Comparison of ENCODE assay signal across 15 mouse cellular contexts in the genomic region with DNA sequence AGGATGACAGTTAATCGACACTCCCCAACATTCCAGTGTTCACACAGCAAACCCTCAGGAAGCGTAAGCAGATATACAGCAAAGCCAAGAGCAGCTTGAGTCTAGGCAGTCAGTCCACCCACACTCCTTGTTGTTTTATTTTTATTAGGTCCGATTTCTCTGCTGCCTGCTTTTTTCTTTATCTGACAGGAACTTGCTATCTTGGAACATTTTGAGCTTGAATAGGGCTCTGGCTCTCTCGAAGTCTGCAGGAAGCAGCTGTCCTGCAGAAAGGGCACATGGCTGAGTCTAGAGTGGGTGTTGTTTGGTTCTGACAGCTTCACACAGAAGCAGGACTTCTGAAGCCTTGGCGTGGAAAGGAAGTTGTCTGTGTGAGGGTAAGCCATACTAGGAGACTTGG. TPM values are rescaled to one million over a fixed set of nuclear protein-coding genes. Genes with fewer than 3 reads are reported as not detected.
DNase-seq lines count a peak whose midpoint lies in the region; ATAC-seq and TF ChIP-seq lines count a peak whose summit lies in the region.
"Had no signal": no experiment of that assay in that cellular context is flagged by ENCODE, and none has a peak within 500 bp of the region (broad histone marks: within the 10 kb centered on the region; RNA-seq: fewer than 3 reads in every experiment).

No protein-coding gene starts in this region.

- H3K27ac ChIP-seq in liver, adult 2 months (replicated peaks; ENCODE audit: insufficient read depth, low read depth, low read length) = no peak overlapping the region
- peak overlapping the region; percentile 30 to 54; a peak in 3 of 4 replicates for H3K27ac ChIP-seq in heart, embryonic 14.5 days (replicated peaks in 1 of 2; ENCODE audit: control insufficient read depth in 1 of 2, insufficient read depth in 1 of 2, low read depth in 2 of 2, low read length in 2 of 2)
- H3K27ac ChIP-seq: hindbrain, embryonic 15.5 days; limb, embryonic 13.5 days had no signal

- no peaks in the 10 kb centered on the region for H3K27me3 ChIP-seq in liver, adult 2 months (ENCODE audit: control insufficient read depth, insufficient read depth, low read length)
- H3K27me3 ChIP-seq in heart, embryonic 14.5 days (ENCODE audit: control insufficient read depth, insufficient read depth, low read length) = no peaks in the 10 kb centered on the region
- H3K27me3 ChIP-seq: hindbrain, embryonic 15.5 days; limb, embryonic 13.5 days had no signal

- no peak for TF ChIP-seq POLR2A in liver, adult 2 months (IDR thresholded peaks at IDR 0.05; ENCODE audit: extremely low read depth, insufficient read depth, low read length)

- H3K4me3 ChIP-seq in liver, adult 2 months (ENCODE audit: insufficient read depth, low read depth, low read length) = no peak overlapping the region
- no peak overlapping the region for H3K4me3 ChIP-seq in heart, embryonic 14.5 days (ENCODE audit: control insufficient read depth in 1 of 2, insufficient read depth in 1 of 2, low read depth in 1 of 2, low read length in 2 of 2)
- H3K4me3 ChIP-seq: erythroblast, embryonic 14.5 days; hindbrain, embryonic 15.5 days; limb, embryonic 13.5 days had no signal

- no peak for TF ChIP-seq CTCF in liver, adult 2 months (IDR thresholded peaks at IDR 0.05; ENCODE audit: low read depth, low read length)

- no peaks in the 10 kb centered on the region for H3K4me1 ChIP-seq in liver, adult 2 months (ENCODE audit: control insufficient read depth, insufficient read depth, low read length)
- peaks cover 20 to 25% of the 10 kb centered on the region in 2 experiments for H3K4me1 ChIP-seq in heart, embryonic 14.5 days (ENCODE audit: control insufficient read depth in 2 of 2, insufficient read depth in 2 of 2, low read length in 2 of 2)

- H3K4me2 ChIP-seq in heart, embryonic 14.5 days (ENCODE audit: low read length) = 0 out of 2 replicates have a peak overlapping the region, but pooled peaks have one; percentile 10
- H3K4me2 ChIP-seq: hindbrain, embryonic 15.5 days; limb, embryonic 13.5 days had no signal

- 66% methylated on average over 5 of the region's 5 CpGs for WGBS in liver, adult 2 months
- 16% methylated on average over 5 of the region's 5 CpGs for WGBS in heart, embryonic 14.5 days

- no peaks in the 10 kb centered on the region for H3K36me3 ChIP-seq in liver, adult 2 months (ENCODE audit: control insufficient read depth, insufficient read depth, low read length)
- H3K36me3 ChIP-seq in heart, embryonic 14.5 days (ENCODE audit: control insufficient read depth, insufficient read depth, low read length) = no peaks in the 10 kb centered on the region
- H3K36me3 ChIP-seq: G1E; hindbrain, embryonic 15.5 days; limb, embryonic 13.5 days had no signal

- no peak overlapping the region for H3K9ac ChIP-seq in liver, adult 2 months (ENCODE audit: low read depth, low read length)
- no peak overlapping the region; the same call in 1 of the 2 replicates for H3K9ac ChIP-seq in heart, embryonic 14.5 days (ENCODE audit: low read length)
- H3K9ac ChIP-seq: hindbrain, embryonic 15.5 days; limb, embryonic 13.5 days had no signal

- ATAC-seq in frontal cortex, adult (ENCODE audit: low TSS enrichment) = peak; percentile 25; the same call in 1 of the 2 replicates
- ATAC-seq in heart, embryonic 14.5 days (ENCODE audit: insufficient number of reproducible peaks, insufficient read depth, low FRiP score, low read depth) = peak; percentile 69
- ATAC-seq: activated CD4-positive, CD25-positive, alpha-beta regulatory T cell, adult 4 months had no signal

- H3K79me2 ChIP-seq in liver, adult 2 months (ENCODE audit: control insufficient read depth, insufficient read depth, low read length) = no peaks in the 10 kb centered on the region

- no peak for DNase-seq in frontal cortex, adult 2 months (ENCODE audit: extremely low spot score in 1 of 2, low spot score in 1 of 2)
- peak; percentile 11 for DNase-seq in liver, adult 2 months (ENCODE audit: extremely low read depth, low read depth, low spot score)
- DNase-seq in liver = no peak
- DNase-seq in lung, postnatal 14 days = peak; percentile 27
- no peak for DNase-seq in B cell, adult 2 months
- DNase-seq in cerebellum, postnatal 25 days = no peak
- DNase-seq: midbrain, embryonic 14.5 days; right cerebral cortex, postnatal 4 days had no signal

- no peaks in the 10 kb centered on the region for H3K9me3 ChIP-seq in heart, embryonic 14.5 days (ENCODE audit: control insufficient read depth, low read length)
- H3K9me3 ChIP-seq: G1E; hindbrain, embryonic 15.5 days; limb, embryonic 13.5 days had no signal

RNA-seq across cellular contexts. Expression of gene Dupd1, which starts 11.1 kb away (rescaled TPM):
- 0.27 and 0.38 TPM in 2 replicates for polyA plus RNA-seq in frontal cortex, adult 2 months (2012; rRNA removed)
- not detected in 2 replicates for total RNA-seq in liver, adult 2 months (2014; rRNA removed)
- not detected in 2 replicates for polyA plus RNA-seq in liver, adult 2 months (2012; rRNA removed)
- 0.18 TPM in 2 replicates for polyA plus RNA-seq in heart, embryonic 14.5 days (2014; fragmentation: Nextera tagmentation; extraction: Ambion mirVana)
- total RNA-seq: G1E had no signal
- polyA plus RNA-seq: activated CD4-positive, CD25-positive, alpha-beta regulatory T cell, adult 4 months; G1E; midbrain, embryonic 14.5 days had no signal

RNA-seq across cellular contexts. Expression of gene Samd8, which starts 47.1 kb away (rescaled TPM):
- polyA plus RNA-seq in frontal cortex, adult 2 months (2012; rRNA removed) = 34.1 and 40.5 TPM in 2 replicates
- 27.1 and 40.9 TPM in 2 replicates for total RNA-seq in liver, adult 2 months (2014; rRNA removed)
- 12.7 and 14.5 TPM in 2 replicates for polyA plus RNA-seq in liver, adult 2 months (2012; rRNA removed)
- polyA plus RNA-seq in heart, embryonic 14.5 days (2014; fragmentation: Nextera tagmentation; extraction: Ambion mirVana) = 8.5 and 11.5 TPM in 2 replicates

RNA-seq across cellular contexts. Expression of gene Dusp13, which starts 47.7 kb away (rescaled TPM):
- 0.96 and 1.2 TPM in 2 replicates for polyA plus RNA-seq in frontal cortex, adult 2 months (2012; rRNA removed)
- 0.20 TPM in 1 of 2 replicates, not detected in the other for total RNA-seq in liver, adult 2 months (2014; rRNA removed)
- polyA plus RNA-seq in liver, adult 2 months (2012; rRNA removed) = 0.21 TPM in 1 of 2 replicates, not detected in the other
- not detected in 2 replicates for polyA plus RNA-seq in heart, embryonic 14.5 days (2014; fragmentation: Nextera tagmentation; extraction: Ambion mirVana)
- polyA plus RNA-seq: activated CD4-positive, CD25-positive, alpha-beta regulatory T cell, adult 4 months; erythroblast, embryonic 14.5 days; G1E; hindbrain, embryonic 15.5 days; midbrain, embryonic 14.5 days had no signal

Comparison
In these comparisons a context has a peak if more than half of its experiments do, and no peak if none do; other contexts are left out.
1. DNase-seq: peak in liver, adult 2 months (single experiment) and lung, postnatal 14 days (single experiment); none in frontal cortex, adult 2 months (0 of 2), liver (single experiment), B cell, adult 2 months (0 of 2) and cerebellum, postnatal 25 days (0 of 2).